Mouse (Mus musculus) lung, postnatal 0 days (tissue): ENCODE data around the gene Akap7.

ENCODE experiments used
- CTCF ChIP-seq: IDR thresholded peaks from 2 replicates; pipeline ENCODE4 v1.5.1; 2016; ENCODE audit warnings: antibody characterized with exemption, mild to moderate bottlenecking
- EP300 ChIP-seq: IDR thresholded peaks from 2 replicates; pipeline ENCODE4 v1.6.1; 2016; ENCODE audit warnings: antibody characterized with exemption, mild to moderate bottlenecking, control low read depth

DNA sequence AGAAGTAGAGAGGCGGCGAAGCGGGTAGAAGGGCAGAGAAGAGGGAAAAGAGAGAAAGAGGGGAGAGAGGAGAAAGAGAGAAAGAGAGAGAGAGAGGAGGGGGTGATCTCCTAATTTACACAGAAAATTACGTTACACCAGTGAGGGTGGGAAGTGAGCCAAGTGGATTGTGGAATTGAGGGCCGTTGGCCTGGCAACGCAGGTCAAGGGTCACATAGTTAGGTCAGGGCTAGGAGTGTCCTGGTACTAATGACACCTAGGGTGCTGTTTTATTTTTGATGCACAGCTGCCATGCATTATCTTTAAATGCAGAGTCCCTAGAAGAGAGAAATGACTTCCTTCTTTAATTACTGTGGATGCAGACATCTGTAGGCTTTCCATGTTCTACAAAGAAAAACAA is 153.4 kb downstream of the Akap7 start:
- no peak for TF ChIP-seq CTCF
- no peak for TF ChIP-seq EP300
